Mouse (Mus musculus): ENCODE data around the gene Ddx42.
"Not testable (repeated sequence)": the region's sequence is repeated elsewhere in the genome, so short reads cannot be mapped to it uniquely, and the experiment has no call there.

The Ddx42 gene

DNA sequence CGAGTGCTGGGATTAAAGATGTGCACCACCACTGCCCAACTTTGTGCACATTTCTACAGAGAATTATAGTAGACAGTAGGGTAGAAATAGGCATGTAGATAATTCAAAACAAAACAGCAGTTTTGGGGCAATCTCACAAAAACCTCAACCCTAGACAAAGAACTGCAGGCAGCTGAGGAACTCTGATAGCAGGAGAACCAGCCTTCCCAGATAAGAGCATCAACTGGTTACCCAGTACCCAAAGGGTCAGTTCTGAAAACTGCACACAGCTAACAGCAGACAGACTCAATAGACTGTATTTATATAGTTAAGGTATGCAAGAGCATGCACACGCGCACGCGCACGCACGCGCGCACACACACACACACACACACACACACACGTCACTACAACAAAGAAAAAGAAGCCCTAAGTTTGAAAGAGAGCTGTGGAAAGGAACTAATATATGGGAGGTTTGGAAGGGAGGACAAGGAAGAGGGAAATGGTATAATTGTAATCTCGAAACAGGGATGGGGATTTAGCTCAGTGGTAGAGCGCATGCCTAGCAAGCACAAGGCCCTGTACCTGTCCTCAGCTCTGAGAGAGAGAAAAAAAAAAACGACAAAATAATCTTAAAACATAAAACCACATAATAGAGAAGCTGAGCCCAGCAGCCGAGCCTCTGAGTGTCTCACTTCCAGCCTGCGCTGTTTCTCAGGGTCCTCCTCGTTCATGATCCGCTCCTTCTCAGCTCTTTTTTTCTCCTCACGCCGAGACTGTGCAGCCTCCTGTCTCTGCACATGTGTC is 15.2 kb upstream of the Ddx42 start:
- DNase-seq (ENCODE audit: low spot score in 2 of 2), result no peak

DNA sequence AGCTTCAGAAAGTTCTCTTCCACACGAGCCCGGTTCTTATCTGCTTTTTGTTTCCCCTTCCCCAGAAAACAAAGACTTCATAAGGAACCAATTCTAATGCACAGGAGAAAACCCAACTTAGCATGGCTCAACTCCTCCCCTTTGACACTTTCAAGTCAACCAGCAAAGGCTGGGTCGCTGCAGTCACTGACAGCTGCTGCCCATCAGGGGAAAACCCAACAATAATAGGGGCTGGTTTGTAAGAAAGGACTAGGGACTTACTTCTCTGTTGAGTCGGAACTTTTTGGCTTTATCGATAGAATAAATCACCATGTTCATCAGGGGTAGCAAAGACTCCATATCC is 14.6 kb upstream of the Ddx42 start, which contains the start of gene Strada:
Gene Strada (minus strand): TSS at position 46 of the 343 bp plus-strand sequence.
- DNase-seq (ENCODE audit: low spot score in 2 of 2), result no peak

DNA sequence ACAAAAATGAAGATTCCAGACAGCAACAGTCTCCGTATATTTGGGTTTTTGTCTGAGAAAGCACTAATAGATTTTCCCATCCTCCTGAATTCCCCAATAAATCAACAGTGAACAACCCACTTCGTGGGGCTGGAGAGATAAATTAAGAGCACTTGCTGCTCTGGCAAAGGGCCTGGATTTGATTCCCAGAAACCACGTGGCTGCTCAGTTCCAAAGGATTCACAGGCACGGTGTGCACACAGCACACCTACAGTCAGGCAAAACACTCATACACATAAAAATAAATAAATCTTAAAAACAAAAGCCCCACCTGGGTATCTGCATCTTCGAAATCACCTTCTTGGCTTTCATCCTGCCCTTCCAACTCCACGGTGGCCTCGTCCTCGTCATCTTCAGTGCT is 4.0 kb upstream of the Ddx42 start:
- no peak for DNase-seq (ENCODE audit: low spot score in 2 of 2)

DNA sequence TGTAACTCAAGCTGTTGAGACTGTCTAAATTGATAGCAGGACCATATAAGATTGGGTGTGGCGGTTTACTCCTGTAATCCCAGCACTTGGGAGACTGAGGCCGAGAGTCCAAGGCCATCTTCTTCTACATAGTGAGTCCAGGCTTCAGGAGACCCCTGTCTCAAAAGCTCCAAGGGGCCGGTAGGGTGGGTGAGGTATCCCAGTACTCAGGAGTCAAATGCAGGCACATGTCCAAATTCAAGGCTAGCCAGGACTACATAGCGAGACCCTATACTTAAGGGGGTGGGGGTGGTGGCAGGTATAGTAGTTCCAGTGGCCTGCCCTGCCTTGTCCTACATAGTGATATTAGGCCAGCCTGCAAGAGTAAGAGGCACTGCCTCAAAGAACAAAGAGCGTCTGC is 1.9 kb upstream of the Ddx42 start:
- DNase-seq (ENCODE audit: low spot score in 2 of 2), result no peak

DNA sequence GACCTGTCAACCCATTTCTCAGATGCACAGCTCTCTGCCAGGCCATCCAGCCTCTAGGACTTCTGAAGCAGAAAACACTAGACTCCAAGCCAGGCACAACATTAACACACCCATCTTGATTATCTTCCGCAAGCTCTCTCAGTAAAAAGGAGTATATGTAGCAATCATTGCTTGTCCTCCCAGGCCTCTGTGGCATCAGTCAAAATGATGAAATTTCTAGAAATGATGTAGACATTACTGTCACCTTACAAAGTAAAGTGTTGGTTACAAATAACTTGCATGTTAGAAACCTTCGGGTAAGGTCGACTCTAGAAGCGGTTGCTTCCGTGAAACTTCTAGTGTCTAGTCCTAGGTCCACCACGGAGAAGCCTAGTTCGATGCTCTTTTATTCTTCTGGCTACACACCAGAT is 1.3 kb upstream of the Ddx42 start:
- no peak for DNase-seq (ENCODE audit: low spot score in 2 of 2)

DNA sequence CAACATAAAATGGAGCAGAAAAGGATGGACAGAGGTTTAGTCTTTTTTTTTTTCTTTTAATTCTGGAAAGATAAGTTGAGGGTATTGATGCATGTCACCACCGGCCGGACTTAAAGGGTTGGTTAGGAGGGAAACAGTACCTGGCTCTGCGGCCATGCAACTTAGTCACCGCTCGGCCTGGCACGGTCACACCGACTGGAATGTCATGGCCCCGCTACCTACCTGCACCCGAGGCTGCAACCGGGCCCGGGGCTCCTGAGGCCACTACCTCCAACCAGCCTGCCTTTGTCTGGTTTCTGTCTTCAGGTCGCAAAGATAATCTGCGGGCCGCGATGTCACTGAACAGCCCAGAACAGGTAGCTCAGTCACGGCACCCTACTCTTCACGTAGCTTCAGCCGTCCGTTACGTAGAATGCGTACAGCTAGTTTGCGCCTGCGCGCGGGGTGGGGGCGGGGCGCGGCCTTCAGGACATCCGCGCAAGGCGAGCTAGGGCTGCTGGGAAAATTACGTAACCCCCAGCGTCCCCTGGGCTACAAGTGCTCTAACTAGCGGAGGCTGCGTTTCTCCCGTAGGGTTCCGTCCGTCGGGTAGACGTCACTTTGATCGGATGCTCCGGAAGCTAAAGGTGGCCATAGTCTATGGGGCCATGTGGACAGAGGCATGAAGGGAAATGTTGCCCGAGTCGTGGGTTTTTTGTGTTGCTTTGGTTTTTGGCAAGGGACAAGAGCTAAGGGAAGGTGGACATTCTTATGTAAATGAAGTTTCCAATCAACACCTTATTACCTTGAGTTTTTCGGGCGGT is 598 bp upstream of the Ddx42 start, which contains the start of gene Ccdc47:
Gene Ccdc47 (minus strand): TSS at position 418 of the 803 bp plus-strand sequence.
- DNase-seq (ENCODE audit: low spot score in 2 of 2), result peak; percentile 93 to 97

DNA sequence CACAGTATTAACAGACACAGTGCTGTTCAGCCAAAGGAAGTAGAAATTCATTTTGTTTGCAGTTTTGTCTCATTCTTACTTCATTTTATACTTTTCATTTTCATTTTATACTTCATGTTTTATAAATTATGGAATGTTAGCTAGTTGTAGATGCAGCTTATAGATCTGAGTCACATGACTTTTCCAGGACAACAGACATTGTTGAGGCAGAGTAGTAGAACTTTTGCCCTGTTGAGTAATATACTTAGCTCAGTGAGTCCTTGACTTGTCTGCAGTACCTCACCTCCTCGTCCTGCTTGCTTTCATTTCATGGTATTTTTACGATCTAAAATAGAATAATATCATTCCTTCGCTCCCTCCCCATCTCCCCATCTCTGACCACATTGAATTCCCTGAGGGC is 3.9 kb downstream of the Ddx42 start:
- DNase-seq (ENCODE audit: low spot score in 2 of 2), result no peak

DNA sequence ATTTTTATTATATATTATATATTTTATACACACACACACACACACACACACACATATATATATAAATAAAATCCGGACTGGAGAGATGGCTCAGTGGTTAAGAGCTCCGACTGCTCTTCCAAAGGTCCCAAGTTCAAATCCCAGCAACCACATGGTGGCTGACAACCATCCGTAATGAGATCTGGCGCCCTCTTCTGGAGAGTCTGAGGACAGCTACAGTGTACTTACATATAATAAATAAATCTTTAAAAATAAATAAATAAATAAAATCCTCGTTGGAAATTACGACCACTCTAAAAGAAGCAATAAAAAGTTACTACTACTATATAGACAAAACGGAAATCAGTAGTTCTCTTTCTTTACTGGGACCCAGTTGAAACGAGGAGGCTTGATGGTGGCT is 17.3 kb downstream of the Ddx42 start:
- not testable (repeated sequence) for DNase-seq (ENCODE audit: low spot score in 2 of 2)

DNA sequence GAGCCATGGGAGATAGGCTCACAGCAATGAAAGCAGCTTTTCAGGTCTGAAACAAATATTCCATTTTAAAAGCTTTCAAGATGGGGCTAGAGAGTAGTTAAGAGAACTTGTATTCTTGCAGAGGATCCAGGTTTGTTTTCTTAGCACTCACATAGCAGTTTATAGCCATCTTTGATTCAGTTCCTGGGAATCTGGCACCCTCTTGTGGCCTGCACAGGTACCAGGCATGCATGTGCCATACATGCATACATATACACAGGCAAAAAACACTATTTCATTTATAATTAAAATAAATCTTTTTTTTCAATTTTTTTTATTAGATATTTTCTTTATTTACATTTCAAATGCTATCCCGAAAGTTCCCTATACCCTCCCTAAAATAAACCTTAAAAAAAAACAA is 30.1 kb downstream of the Ddx42 start:
- DNase-seq (ENCODE audit: low spot score in 2 of 2), result no peak

DNA sequence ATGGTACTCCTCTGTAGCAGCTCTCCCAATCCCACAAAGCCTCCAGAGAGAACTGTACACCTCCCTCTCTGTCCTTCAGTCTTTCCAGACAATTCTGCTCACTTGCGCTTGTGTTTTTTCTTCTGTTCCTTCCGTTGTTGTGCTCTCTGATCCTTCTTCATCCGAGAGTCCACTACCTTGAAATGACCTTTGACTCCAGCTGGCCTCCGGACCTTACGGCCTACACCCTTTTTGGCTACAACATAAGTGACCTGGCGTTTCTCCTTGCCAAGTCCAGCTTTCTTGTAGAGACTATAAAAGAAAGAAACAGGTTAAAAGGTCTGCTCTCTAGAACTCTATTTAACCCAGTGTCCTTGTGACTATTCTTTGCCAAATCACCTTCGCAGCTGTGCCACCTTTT is 32.6 kb downstream of the Ddx42 start:
- DNase-seq (ENCODE audit: low spot score in 2 of 2), result no peak

DNA sequence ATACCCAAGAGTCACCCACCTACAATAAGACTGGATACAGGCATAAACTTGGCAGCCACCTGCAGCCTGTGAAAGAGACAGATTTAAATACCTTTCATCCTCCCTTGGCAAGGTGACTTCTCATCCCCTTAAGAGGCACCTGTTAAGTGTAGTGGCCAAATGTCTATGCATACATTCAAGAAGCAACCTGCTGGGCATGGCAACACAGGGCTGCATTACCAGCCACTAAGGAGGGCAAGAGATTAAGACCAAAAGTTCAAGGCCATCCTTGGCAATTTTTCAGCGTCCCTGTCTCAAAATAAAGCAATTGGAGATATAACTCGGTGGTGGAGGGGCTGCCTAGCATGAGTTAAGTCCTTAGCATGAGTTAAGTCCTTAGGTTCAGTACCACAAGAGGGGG is 38.0 kb downstream of the Ddx42 start:
- no peak for DNase-seq (ENCODE audit: low spot score in 2 of 2)

DNA sequence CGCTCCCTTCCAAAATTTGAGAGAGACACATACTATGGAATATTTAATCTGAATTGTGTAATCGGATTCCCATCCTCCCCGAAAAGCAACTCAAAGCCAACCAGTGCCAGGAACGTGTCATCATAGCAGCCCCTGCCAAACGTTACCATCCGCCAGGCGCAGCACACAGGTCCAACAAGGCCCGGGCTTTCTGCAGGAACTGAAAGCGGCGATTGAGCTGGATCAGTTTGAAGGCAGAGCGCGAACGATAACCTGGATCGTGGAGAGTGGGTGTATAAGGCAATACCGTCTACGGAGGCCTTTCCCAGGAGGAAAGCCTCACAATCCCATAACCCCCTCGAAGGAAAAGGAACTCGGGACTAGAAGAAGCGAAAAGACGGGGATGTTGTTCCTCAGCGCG is 38.4 kb downstream of the Ddx42 start:
- DNase-seq (ENCODE audit: low spot score in 2 of 2), result no peak

DNA sequence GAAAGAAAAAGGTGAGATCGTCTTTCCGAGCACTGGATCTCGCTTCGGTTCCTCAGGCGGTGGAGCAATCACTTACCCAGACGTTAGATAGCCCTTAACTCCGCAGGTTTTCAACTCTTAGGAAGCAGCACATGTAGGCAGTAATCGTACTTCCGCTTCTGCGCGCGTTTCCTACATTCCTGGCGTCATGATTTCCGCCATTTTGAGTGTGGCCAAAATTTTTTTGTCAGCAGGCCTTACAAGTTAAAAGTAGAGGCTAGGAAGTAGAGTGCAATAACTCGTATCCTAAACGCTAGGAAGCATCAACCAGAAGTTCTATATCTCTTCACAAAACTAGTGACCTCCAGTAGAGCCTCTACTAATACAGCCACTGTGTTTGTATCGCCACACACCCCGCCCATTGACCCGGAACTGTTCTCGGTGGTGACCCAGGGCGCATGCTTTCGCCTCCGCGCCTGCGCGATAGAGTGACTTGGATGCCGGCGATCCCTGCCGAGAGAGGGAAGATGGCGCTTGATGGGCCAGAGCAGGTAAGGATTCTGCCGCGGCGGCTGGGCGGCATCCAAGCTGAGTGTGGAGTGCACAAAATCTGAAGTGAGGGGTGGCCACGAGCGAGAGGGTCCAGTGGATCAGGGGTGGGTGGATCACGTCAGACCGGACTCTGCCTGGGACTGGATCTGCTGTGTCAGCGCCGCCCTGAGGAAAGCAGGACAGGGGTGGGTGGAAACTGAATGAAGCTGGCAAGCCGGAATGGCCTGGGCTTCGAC is 39.1 kb downstream of the Ddx42 start, which contains the start of the genes Ftsj3 and Psmc5:
Gene Ftsj3 (minus strand): TSS at position 395 of the 767 bp plus-strand sequence.
Gene Psmc5 (plus strand): TSS at position 470 of the 767 bp plus-strand sequence.
- peak; percentile 94 to 96 for DNase-seq (ENCODE audit: low spot score in 2 of 2)

DNA sequence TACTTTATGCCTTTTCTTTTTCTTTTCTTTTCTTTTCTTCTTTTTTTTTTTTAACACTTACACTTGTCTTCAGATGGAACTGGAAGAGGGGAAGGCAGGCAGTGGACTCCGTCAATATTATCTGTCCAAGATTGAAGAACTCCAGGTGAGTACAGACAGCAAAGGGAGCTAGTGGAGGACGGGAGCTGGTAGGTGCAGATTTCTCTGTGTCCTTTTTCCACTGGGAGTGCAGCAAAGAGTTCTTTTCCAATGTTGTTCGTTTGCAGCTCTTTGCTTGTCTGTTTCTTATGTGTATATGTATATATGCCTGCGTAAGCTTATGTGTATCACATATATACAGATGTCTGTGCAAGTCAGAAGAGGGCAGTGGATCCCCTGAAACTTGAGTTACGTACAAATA is 40.0 kb downstream of the Ddx42 start:
- DNase-seq (ENCODE audit: low spot score in 2 of 2), result no peak

DNA sequence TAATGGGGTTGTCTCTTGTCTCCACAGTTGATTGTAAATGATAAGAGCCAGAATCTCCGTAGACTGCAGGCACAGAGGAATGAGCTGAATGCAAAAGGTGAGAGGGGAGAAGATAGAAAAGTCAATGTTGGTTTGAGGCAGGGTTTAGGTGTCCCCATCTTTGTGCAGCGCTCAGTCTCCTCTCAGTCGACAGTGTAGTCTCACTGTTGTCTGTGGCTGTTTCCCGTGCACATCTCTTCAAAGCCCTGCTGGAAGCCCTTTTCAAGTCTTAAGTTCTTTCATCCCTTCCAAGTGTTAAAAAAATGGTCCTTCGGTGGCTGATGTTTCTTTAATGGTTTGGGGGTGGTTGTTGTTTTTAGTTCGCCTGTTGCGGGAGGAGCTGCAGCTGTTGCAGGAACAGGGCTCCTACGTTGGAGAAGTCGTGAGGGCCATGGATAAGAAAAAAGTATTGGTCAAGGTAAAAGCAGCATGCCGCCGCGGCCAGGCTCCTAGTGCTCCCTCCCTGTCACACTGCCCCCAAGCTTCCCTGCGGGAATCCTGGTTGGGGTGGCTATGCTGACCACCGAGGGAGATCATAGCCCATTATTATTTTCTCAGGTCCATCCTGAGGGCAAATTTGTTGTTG is 44.2 kb downstream of the Ddx42 start:
- DNase-seq (ENCODE audit: low spot score in 2 of 2), result no peak

DNA sequence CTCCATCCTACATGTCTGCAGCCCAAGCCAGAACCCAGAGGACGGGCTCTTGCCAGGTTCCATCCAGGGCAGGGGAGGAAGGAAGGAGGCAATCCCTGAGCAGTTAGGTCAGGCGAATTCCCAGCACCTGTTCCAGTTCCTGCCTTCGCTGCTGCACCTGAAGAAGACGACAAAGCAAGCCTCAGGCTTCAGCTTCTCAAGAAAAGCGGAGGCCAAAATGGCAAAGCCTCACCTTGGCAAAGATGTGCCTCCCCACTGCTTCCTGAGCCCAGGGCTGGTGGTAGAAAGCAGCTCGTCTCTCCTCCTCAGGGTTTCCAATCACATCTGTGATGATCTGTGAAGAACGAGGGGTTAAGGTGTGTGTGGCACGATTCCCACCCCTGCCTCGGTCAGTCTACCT is 47.2 kb downstream of the Ddx42 start:
- DNase-seq (ENCODE audit: low spot score in 2 of 2), result no peak

DNA sequence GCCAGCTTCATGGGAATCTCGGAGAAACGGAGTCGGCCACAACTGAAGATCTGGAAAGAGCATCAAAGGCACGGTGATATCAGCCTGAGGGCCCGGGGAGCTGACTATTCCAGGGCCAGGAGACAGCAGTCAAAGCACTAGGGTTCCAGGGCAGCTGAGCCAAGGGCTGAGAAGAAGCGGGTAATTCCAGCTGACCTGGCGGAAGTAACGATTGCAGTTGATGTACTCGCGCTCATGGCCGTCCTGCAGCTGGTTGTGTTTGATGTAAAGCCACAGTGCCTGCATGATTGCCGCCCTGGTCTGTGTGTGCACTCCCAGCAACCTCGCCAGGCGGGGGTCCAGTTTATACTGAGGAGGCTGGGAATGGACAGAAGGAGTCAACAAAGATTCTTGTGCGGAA is 48.3 kb downstream of the Ddx42 start:
- no peak for DNase-seq (ENCODE audit: low spot score in 2 of 2)

DNA sequence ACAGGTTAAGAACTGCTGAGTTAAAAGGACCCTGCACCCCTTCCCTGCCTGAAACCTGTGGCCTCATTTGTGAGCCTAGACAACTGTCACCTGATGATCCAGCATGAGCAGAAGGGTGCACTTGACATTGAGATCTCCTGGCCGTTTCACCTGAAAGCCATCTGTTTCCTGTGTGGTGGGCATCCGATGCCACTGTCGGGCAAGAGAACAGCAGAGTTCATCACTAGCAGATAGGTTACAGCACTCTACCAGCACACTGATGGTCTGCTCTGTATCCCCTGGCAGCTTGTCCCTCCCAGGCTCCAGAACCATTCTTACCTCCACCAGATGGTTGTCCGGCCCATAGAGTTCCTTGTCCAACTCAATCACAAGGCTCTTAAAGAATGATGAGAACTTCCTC is 48.8 kb downstream of the Ddx42 start:
- DNase-seq (ENCODE audit: low spot score in 2 of 2), result no peak

DNA sequence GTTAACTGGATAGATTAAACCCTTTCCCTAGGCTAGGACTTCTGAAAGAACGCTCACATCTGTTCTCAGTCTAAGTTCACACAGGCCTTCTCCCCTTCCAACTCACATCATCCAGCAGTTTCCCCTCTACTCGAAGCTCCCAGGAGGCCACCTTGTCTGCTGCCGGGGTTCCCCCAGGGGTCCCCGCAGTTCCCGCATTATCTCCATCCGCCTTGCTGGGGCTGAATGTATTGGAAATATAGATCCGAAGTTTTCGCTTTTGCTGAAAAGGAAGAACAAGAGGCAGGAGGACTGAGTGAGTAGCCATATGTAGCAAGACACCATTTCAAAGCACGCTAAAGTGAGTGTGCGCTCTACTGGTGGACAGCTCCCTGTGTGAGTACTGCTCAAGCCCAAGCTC is 49.7 kb downstream of the Ddx42 start:
- DNase-seq (ENCODE audit: low spot score in 2 of 2), result no peak

DNA sequence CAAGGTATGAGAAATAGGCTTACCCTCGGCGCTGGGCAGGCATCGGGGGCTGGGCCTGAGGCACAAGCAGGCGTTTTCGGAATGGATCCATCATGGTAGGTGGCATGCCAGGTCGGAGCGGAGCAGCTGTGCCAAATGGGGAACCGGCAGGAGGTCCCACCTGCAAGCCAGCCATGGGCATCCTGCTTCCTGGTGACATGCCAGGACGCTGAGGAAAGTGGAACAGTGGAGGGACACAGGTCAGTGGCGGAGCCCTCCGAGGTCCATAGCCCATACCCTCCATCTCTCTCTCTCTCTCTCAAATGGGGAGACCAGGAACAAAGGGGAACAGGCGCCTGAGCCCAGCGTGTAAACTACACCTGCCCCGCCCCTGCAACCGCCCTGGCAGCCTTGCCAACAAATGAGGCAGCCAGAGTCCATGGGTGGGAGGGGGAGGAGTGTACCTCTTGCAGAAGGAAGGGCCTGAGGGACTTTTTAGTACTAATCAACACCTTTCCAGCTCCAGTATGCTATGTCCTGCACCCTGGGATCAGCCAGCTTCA is 50.7 kb downstream of the Ddx42 start:
- no peak for DNase-seq (ENCODE audit: low spot score in 2 of 2)

DNA sequence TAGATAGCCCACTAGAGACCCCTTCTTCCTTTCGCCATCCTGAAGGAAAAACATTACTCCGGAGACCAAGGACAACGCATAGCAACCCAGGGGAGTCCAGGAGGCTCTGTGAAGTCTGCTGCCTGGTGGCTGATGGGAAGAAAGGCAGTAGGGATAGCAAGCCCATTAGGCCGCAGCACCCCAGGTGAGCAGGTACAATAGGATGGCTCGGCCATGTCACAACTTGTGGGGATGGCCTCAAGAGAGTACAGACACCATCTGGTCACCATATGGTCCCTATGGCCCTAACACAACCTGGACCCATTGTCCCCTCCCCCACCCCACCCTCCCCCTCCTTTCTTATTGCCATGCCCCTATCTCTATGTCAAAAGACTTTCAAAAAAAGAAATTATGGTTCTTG is 51.1 kb downstream of the Ddx42 start:
- DNase-seq (ENCODE audit: low spot score in 2 of 2), result no peak

All from frontal cortex, postnatal 14 days (tissue).